Mouse (Mus musculus) bone marrow, adult 2 months (tissue): Measurements from ENCODE around the gene Arid1b.

Experiments
- CTCF ChIP-seq: fragments of 200-500 bp; IDR thresholded peaks from 2 replicates; pipeline ENCODE4 v1.5.1; 2011; ENCODE audit warnings: low read length, control low read depth; ENCODE audit not compliant: control insufficient read depth, insufficient read depth
- POLR2A ChIP-seq: fragments of 200-500 bp; IDR thresholded peaks from 2 replicates; pipeline ENCODE4 v1.6.1; 2011; ENCODE audit warnings: low read depth, mild to moderate bottlenecking, control low read depth, low read length, borderline replicate concordance; ENCODE audit not compliant: control insufficient read depth

GRCm38 (mm10) chr17:5210101-5210727 is 216.1 kb downstream of the Arid1b start:
- no peak for TF ChIP-seq POLR2A
- no peak for TF ChIP-seq CTCF
